Mouse (Mus musculus) kidney, postnatal 36 days (tissue): ENCODE measurements at regions not wholly inside any gene's neighbourhood (a gene's known extent, or its start where the extent isn't known, plus 50 kb on each side); places are given as distances from the start of the nearest gene placed in this dataset.

Experiments
- DNase-seq, 2 experiments: peaks; one replicate each; pipeline ENCODE4 v3.0.0; 2021 to 2022; ENCODE audit warnings: mixed read lengths in 2 of 2

DNA sequence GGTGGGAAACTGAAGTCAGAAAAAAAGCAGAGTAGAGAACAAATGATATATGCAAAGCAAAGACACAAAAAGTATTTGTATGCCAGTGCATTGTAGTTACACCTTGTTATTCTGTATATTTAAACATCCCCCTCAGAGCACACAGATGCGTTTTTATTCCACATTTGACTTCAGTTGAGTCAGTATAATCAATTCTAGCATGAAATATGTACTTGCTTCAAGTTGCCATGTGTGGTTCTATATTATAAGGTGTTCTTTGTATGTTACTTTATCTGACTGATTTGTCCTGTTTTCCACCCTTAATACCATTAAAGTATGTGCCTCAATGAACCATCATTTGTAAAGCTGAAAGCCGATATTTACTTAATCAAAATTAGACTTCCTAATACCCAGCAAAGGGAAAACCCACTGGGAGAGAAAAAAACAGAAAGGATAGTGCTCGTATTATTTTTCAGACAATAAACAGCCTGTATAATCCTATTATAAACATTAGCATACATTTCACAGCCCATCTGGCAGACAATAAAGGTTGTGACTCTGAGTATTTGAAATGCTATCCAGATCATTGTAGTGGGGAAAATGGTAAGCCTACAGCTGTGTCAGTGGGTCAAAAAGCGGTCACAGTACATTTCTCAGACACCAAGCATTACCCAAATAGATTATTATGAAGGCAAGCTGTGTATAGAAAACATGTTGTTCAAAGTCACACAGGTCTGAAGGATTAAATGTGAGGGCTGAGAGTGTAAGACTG lies 189.1 kb upstream of the Bmp2 start:
- DNase-seq = no peak

GRCm38 (mm10) chr2:133371490-133372215 lies 180.3 kb upstream of the Bmp2 start:
- no peak for DNase-seq

GRCm38 (mm10) chr2:133373543-133373942 lies 178.4 kb upstream of the Bmp2 start:
- DNase-seq = no peak

DNA sequence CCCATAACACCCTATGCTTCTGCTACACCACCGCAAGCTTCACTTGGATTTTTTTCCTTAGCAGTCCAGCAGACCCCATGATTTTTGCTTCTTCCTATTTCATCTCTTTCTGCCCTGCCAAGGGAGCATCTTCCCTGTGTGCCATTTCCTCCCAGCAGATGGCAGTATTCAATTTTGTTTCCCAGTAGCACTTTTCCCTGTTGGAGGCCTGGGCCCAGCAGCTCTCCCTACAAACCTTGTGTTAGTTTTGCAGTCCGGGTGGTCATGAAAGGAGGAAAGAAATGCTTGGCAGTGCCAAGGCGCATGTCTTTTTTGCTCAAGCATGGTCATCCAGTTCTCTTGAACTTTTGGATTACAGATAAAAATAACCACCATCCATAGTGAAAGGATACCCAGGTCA lies 170.9 kb upstream of the Bmp2 start:
- DNase-seq = peak; percentile 26 to 64

- no peak for DNase-seq
Measured at GRCm38 (mm10) chr2:133383135-133383920, 168.6 kb upstream of the Bmp2 start.

- DNase-seq = no peak
Measured at GRCm38 (mm10) chr2:133385297-133385696, 166.7 kb upstream of the Bmp2 start.

DNA sequence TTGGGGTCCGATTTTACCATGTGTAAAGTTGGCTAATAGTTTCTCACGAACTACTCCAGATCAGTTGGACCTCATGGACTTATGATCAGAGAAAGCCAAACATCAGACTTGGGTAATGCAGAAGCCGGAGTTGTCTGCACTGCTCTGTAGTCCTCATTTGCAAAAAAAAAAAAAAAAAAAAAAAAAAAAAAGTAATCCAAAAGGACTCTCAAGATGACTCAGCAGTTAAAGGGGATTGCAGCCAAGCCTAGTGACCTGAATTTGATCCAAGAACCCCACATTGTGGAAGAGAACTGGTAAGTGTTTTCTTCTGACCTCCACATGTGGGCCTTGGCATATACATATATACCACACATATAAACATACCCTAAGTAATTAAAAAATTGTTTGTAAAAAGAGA lies 164.6 kb upstream of the Bmp2 start:
- DNase-seq = no peak

DNA sequence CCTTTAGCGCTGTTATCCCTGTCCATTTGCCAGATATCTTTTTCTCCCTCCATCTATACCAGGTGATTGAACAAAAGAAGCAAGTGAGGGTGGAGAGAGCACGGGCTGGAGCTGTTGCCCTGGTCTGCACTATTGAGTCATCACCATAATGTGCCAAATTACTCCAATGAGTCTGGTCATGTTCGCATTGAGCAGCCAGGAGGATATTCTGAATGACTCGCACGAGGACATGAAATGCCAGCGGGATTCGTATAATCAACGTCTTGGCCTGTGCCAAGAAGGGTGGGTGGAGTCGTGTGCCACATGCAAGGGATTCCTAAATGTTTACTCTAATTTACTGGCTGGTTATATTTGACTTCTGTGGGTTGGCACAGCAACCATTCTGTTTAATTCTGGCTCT lies 159.7 kb upstream of the Bmp2 start:
- no peak for DNase-seq

DNA sequence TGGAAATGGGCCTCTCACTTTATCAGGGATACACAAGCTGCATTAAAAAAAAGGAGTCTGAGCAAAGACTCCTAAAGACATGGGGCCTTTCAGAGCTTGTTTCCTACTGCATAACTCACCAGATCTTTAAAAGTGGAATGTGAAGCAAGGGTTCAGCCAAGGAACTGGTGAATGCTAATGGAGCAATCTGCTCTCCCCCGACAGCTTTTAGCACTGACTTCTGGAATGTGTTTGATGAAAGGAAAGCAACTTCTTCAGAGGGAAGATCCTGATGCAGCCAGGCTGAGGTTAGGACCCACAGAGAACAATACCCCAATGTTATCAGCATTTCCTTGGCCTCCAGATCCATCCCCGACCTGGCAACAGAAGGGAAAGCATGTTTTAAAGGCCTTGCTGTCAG lies 154.4 kb upstream of the Bmp2 start:
- no peak for DNase-seq

GRCm38 (mm10) chr2:133399059-133399690 lies 152.8 kb upstream of the Bmp2 start:
- no peak for DNase-seq

GRCm38 (mm10) chr2:133400963-133401362 lies 151.0 kb upstream of the Bmp2 start:
- no peak for DNase-seq

- DNase-seq = no peak
Measured at GRCm38 (mm10) chr2:133416990-133417581, 134.9 kb upstream of the Bmp2 start.

DNA sequence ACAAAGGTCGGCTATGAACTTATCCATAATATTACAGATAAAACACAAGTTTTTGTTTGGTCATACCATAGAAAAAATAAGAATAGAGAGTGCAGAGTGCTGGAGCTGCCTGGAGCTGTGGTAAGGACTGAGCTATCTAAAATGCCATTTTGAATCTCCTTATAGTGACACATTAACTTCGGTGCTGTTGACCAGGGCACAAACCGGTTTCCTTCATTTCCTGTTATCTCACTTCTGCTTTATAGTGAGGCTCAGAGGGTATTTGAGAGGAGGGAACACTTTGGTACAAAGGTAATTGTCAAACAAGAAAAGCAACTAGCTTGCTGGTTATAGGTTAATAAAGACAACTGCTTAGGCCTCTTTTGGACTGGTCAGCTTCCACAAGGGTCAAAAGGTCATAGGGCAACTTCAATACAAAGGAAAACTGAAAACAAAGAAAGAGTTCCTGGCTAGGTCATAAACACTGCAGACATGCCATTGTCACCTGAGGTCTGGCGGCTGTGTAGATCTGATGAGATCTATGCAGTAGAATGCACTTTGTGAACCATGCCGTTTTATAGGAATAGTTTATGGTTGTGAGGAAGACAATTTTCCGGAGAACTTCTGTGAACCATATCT lies 132.2 kb upstream of the Bmp2 start:
- DNase-seq = peak; percentile 2 to 10

DNA sequence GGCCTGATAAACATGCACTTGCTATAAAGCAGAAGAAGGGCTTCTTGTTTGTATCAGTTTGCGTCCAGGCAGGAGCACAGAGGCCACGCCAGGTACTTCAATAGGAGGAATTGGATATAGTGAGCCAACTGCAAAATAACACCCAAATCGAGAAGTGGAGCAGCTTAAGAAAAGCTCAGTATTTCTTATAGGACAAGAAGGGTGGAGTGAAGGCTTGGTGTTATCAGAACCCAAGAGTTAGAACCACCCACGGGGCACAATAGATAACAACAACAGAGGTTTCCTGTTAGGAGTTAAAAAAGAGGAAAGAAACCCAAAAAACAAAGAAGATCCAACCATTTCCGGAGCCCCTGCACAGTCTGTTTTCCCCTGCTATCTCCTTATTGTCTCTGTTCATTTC lies 126.4 kb upstream of the Bmp2 start:
- no peak for DNase-seq

- peak; percentile 6 to 19 for DNase-seq
Measured at GRCm38 (mm10) chr2:133427039-133427438, 124.9 kb upstream of the Bmp2 start.

DNA sequence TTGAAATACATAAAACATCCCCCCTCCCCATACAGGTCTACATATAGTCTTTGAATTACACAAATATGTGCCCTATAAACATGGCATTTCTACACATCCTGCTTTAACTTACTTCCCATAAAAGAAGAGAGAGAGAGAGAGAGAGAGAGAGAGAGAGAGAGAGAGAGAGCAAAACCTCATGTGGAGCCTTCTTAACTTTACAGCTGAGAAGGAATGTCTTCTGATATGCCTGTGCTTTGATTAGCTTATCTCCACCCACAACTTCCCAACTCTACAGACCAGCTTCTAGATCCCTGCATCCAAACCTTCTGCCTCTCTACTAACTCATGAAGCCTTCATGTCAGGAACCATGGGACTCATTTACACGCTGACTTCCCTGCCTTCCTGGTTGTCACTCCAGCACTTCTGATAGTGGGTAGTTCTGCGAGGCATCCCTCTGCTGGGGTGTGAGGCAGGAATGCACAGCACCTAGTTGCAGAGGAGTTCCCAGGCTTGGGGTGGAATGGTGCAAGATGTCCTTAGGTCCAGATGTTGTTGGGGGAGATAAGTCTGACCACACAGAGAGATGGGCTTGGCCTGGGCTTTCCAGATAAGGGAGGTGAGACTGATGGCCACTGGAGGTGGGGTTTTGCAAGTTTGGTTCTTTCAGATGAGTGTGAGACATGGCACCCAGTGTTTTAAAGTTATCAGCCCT lies 122.4 kb upstream of the Bmp2 start:
- DNase-seq = no peak

DNA sequence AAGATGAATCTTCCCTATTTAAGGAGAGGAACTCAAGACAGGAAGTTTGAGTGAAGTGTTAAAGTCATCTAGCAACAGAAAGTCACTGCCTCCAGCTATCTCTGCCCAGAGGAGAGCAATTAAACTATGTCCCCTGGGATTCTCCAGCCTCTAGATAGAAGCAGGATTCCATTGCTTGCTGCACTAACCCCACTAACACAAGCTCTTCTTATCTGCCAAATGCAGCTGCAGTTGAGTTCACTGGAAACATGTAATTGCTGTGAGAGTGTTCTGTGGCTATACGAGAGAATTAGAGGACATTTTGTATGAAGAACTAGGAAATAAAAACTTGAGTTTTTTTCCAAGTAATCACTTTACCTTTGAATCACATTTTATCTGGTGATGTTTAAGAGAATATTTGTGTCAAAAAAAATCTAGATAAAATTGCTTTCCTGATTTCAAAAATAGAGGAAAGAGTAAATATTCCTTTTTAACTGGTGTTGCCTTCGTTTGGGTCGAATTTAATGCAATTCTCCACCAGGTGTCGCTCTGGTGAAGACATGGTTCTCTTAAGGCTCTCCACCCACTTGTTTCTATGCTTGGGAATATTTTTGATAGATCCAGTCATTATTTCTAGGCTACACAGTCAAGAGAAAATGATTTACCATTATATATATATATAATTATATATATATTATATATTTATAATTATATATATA lies 121.1 kb upstream of the Bmp2 start:
- DNase-seq = peak; percentile 9 to 57

GRCm38 (mm10) chr2:133432141-133432813 lies 119.7 kb upstream of the Bmp2 start:
- no peak for DNase-seq

DNA sequence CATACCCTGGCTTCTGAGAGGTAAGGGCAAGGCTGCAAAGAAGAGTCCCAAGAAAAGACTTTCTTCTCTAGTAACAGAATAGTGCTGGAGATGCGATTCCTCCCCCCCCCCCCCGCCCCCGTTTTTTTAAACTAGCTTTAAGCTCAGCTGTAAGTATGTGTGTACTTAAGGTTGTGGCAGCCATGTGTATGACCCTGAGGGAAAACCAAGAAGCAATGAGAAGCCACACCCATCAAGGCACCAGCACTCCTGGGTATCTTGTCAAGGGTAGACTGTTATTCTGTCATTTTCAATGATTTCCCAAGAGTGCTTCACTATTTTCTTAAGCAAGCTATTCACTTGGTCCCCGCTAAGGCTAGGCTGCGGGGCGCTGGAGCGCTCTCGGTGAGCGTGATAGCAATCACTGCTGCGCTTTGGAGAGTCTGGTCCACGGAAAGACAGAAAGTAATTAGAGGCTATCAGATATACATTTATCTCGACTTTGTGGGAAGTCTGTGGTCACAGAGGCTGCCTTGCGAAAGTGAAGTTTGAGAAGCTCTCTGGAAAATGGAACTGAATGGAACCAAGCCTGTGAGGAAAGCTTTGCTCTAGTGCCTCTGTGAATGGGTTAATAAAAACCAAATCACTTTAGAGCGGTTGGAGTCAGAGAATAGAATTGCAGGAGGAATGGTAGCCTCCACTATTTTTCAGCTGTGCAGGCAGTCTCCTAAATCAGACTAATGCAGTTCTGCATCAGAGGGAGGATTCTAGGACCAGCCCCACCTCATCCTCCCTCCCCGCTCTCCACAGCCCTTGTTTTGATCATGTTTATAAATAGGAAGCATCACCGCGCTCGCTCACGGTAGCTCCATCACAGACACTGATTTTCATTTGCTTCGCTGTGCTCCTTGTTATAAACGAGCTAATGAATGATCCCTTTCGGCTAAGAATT lies 114.8 kb upstream of the Bmp2 start:
- no peak for DNase-seq
